Mouse (Mus musculus): Measurements from ENCODE around the gene Gm20509. TPM values are rescaled to one million over a fixed set of nuclear protein-coding genes. Genes with fewer than 3 reads are reported as not detected.

The Gm20509 gene
- polyA plus RNA-seq, 1 experiment from 2014 or later, result not detected

GRCm38 (mm10) chr9:73130529-73130928, 28.3 kb downstream of the Gm20509 start:
- H3K36me3 ChIP-seq, result peaks cover 44% of the 10 kb centered on the region
- H3K9ac ChIP-seq, result no peak overlapping the region
- ATAC-seq (ENCODE audit: insufficient number of reproducible peaks, low FRiP score, low TSS enrichment, low read depth), result no peak
- no peaks in the 10 kb centered on the region for H3K27me3 ChIP-seq
- H3K4me2 ChIP-seq (replicated peaks), result no peak overlapping the region
- no peak overlapping the region for H3K4me3 ChIP-seq (replicated peaks)
- H3K4me1 ChIP-seq, result no peaks in the 10 kb centered on the region
- no peak overlapping the region for H3K27ac ChIP-seq (replicated peaks)
- 87% methylated on average over 4 of the region's 4 CpGs for WGBS
- H3K9me3 ChIP-seq (replicated peaks), result no peaks in the 10 kb centered on the region

- 63% methylated on average over 11 of the region's 11 CpGs for WGBS
- Histone ChIP-seq H3K27ac (replicated peaks) (no peak overlapping the region), H3K9me3 (replicated peaks) (no peaks in the 10 kb centered on the region), H3K36me3 (no peaks in the 10 kb centered on the region), H3K4me3 (replicated peaks) (no peak overlapping the region), H3K27me3 (no peaks in the 10 kb centered on the region), H3K4me2 (replicated peaks) (no peak overlapping the region), H3K4me1 (no peaks in the 10 kb centered on the region), H3K9ac (no peak overlapping the region)
- ATAC-seq (ENCODE audit: insufficient number of reproducible peaks, low FRiP score, low TSS enrichment, low read depth), result no peak
Observed at GRCm38 (mm10) chr9:73137341-73137886, 35.1 kb downstream of the Gm20509 start.

GRCm38 (mm10) chr9:73154347-73154746, 52.1 kb downstream of the Gm20509 start:
- no peaks in the 10 kb centered on the region for H3K27me3 ChIP-seq
- no peaks in the 10 kb centered on the region for H3K36me3 ChIP-seq
- no peak overlapping the region for H3K9ac ChIP-seq
- ATAC-seq (ENCODE audit: insufficient number of reproducible peaks, low FRiP score, low TSS enrichment, low read depth), result no peak
- WGBS, result 56% methylated on average over 9 of the region's 9 CpGs
- no peak overlapping the region for H3K27ac ChIP-seq (replicated peaks)
- H3K9me3 ChIP-seq (replicated peaks), result no peaks in the 10 kb centered on the region
- no peak overlapping the region for H3K4me3 ChIP-seq (replicated peaks)
- no peak overlapping the region for H3K4me2 ChIP-seq (replicated peaks)
- H3K4me1 ChIP-seq, result no peaks in the 10 kb centered on the region

GRCm38 (mm10) chr9:73157968-73158367, 55.7 kb downstream of the Gm20509 start:
- no peaks in the 10 kb centered on the region for H3K9me3 ChIP-seq (replicated peaks)
- no peaks in the 10 kb centered on the region for H3K27me3 ChIP-seq
- no peak overlapping the region for H3K27ac ChIP-seq (replicated peaks)
- no peak overlapping the region for H3K4me3 ChIP-seq (replicated peaks)
- ATAC-seq (ENCODE audit: insufficient number of reproducible peaks, low FRiP score, low TSS enrichment, low read depth), result no peak
- H3K9ac ChIP-seq, result no peak overlapping the region
- H3K4me1 ChIP-seq, result no peaks in the 10 kb centered on the region
- 87% methylated on average over 4 of the region's 4 CpGs for WGBS
- H3K36me3 ChIP-seq, result no peaks in the 10 kb centered on the region
- no peak overlapping the region for H3K4me2 ChIP-seq (replicated peaks)

- no peak for ATAC-seq (ENCODE audit: insufficient number of reproducible peaks, low FRiP score, low TSS enrichment, low read depth)
- Histone ChIP-seq H3K27me3 (0 out of 2 replicates have a peak, but pooled peaks cover 5% of the 10 kb centered on the region), H3K36me3 (no peaks in the 10 kb centered on the region), H3K9ac (no peak overlapping the region), H3K27ac (replicated peaks) (no peak overlapping the region), H3K4me1 (no peaks in the 10 kb centered on the region), H3K4me3 (replicated peaks) (no peak overlapping the region), H3K9me3 (replicated peaks) (no peaks in the 10 kb centered on the region), H3K4me2 (replicated peaks) (no peak overlapping the region)
- WGBS, result 25% methylated on average over 1 of the region's 1 CpGs
Observed at GRCm38 (mm10) chr9:73159265-73159664, 57.0 kb downstream of the Gm20509 start.

- peak overlapping the region; percentile 46 for H3K4me2 ChIP-seq (replicated peaks)
- H3K9ac ChIP-seq, result no peak overlapping the region
- peak overlapping the region; percentile 33 for H3K4me3 ChIP-seq (replicated peaks)
- no peaks in the 10 kb centered on the region for H3K36me3 ChIP-seq
- 0 out of 2 replicates have a peak, but pooled peaks cover 5% of the 10 kb centered on the region for H3K27me3 ChIP-seq
- H3K27ac ChIP-seq (replicated peaks), result no peak overlapping the region
- no peaks in the 10 kb centered on the region for H3K4me1 ChIP-seq
- H3K9me3 ChIP-seq (replicated peaks), result no peaks in the 10 kb centered on the region
- 0 out of 2 replicates have a peak, but pooled peaks have one; percentile 77 for ATAC-seq (ENCODE audit: insufficient number of reproducible peaks, low FRiP score, low TSS enrichment, low read depth)
- WGBS, result 17% methylated on average over 26 of the region's 26 CpGs
Observed at GRCm38 (mm10) chr9:73162571-73163333, 60.5 kb downstream of the Gm20509 start.

GRCm38 (mm10) chr9:73165631-73166030, 63.4 kb downstream of the Gm20509 start:
- WGBS, result 83% methylated on average over 4 of the region's 4 CpGs
- Histone ChIP-seq H3K27ac (replicated peaks) (no peak overlapping the region), H3K4me3 (replicated peaks) (no peak overlapping the region), H3K9ac (no peak overlapping the region), H3K27me3 (0 out of 2 replicates have a peak, but pooled peaks cover 5% of the 10 kb centered on the region), H3K4me2 (replicated peaks) (no peak overlapping the region), H3K36me3 (no peaks in the 10 kb centered on the region), H3K4me1 (no peaks in the 10 kb centered on the region), H3K9me3 (replicated peaks) (0 out of 2 replicates have a peak, but pooled peaks cover 6% of the 10 kb centered on the region)
- ATAC-seq (ENCODE audit: insufficient number of reproducible peaks, low FRiP score, low TSS enrichment, low read depth), result no peak

Other genes with a start within 250 kb of the Gm20509 start
- gene Pygo1, start 176.8 kb upstream of the Gm20509 start, polyA plus RNA-seq (2015; fragmentation: Nextera tagmentation; extraction: Ambion mirVana), result 7.5 and 7.6 TPM in 2 replicates
- 2.0 and 3.6 TPM in 2 replicates for gene Dyx1c1, start 143.7 kb upstream of the Gm20509 start, polyA plus RNA-seq (2015; fragmentation: Nextera tagmentation; extraction: Ambion mirVana)
- gene Gm44503, start 143.6 kb upstream of the Gm20509 start, polyA plus RNA-seq (2015; fragmentation: Nextera tagmentation; extraction: Ambion mirVana), result not detected in 2 replicates
- 27.9 and 35.2 TPM in 2 replicates for gene Ccpg1os, start 117.1 kb upstream of the Gm20509 start, polyA plus RNA-seq (2015; fragmentation: Nextera tagmentation; extraction: Ambion mirVana)
- gene Ccpg1, start 117.0 kb upstream of the Gm20509 start, polyA plus RNA-seq (2015; fragmentation: Nextera tagmentation; extraction: Ambion mirVana), result 39.1 and 39.4 TPM in 2 replicates
- gene Pigb, start 62.1 kb upstream of the Gm20509 start, polyA plus RNA-seq (2015; fragmentation: Nextera tagmentation; extraction: Ambion mirVana), result 12.0 and 15.0 TPM in 2 replicates
- gene Rab27a, start 57.6 kb upstream of the Gm20509 start, polyA plus RNA-seq (2015; fragmentation: Nextera tagmentation; extraction: Ambion mirVana), result 9.5 and 10.9 TPM in 2 replicates
- not detected in 2 replicates for gene Khdc3, start 634 bp upstream of the Gm20509 start, polyA plus RNA-seq (2015; fragmentation: Nextera tagmentation; extraction: Ambion mirVana)
- gene Rsl24d1, start 11.0 kb downstream of the Gm20509 start, polyA plus RNA-seq (2015; fragmentation: Nextera tagmentation; extraction: Ambion mirVana), result 102 and 105 TPM in 2 replicates